Mouse (Mus musculus) cortical plate, adult 2 months (tissue): ENCODE results near the gene Zfp423. TPM values are rescaled to one million over a fixed set of nuclear protein-coding genes. Genes with fewer than 3 reads are reported as not detected.

Source experiments
- H3K27ac ChIP-seq: fragments of 200-500 bp; 2 replicates; pipeline ENCODE4 v1.5.1; 2012; ENCODE audit warnings: low read length, control low read depth, inconsistent platforms; ENCODE audit not compliant: insufficient read depth
- H3K4me1 ChIP-seq: fragments of 200-500 bp; 2 replicates; pipeline ENCODE4 v1.6.1; 2011; ENCODE audit warnings: low read length; ENCODE audit not compliant: control insufficient read depth, insufficient read depth
- H3K4me3 ChIP-seq: fragments of 200-500 bp; 2 replicates; pipeline ENCODE4 v1.5.1; 2011; ENCODE audit warnings: mild to moderate bottlenecking, low read length, control low read depth; ENCODE audit not compliant: insufficient read depth
- CTCF ChIP-seq: fragments of 200-500 bp; IDR thresholded peaks from 2 replicates; pipeline ENCODE4 v1.5.1; 2011; ENCODE audit warnings: mild to moderate bottlenecking, control low read depth, low read length; ENCODE audit not compliant: insufficient read depth; ENCODE audit errors: extremely low read depth
- POLR2A ChIP-seq: fragments of 200-500 bp; IDR thresholded peaks from 2 replicates; pipeline ENCODE4 v1.6.1; 2011; ENCODE audit warnings: mild to moderate bottlenecking, low read length, control low read depth; ENCODE audit not compliant: insufficient read depth; ENCODE audit errors: extremely low read depth
- polyA plus RNA-seq: library from polyadenylated mRNA; depleted of rRNA; stranded (reverse); fragments of >200 nt; gene quantifications from 2 replicates; pipeline ENCODE4 v1.2.3, GENCODE M21; 2012; rRNA removed

The Zfp423 gene
- polyA plus RNA-seq, 1 experiment: 15.1 TPM

DNA sequence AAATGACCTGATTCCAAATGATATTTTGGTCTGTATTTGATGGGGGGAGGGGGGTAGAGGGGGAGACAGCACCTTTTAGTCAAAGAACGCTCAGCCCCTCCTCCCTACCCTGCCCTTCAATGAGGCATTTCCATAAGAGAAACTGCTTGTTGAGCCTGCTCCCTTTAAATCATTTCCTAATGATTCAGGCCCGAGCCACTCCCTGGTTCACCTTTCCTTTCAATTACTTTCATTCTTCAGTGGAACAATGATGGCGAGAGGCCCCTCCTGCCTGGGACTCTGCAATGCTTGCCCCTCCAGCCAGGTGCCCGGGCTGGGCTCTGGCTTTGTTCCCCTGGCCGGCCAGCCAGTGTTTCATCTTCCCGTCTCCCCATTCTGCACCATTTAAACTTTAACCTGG is 329.7 kb downstream of the Zfp423 start:
- Histone ChIP-seq H3K27ac (no peak overlapping the region), H3K4me1 (no peaks in the 10 kb centered on the region), H3K4me3 (no peak overlapping the region)
- TF ChIP-seq CTCF (no peak), POLR2A (no peak)

DNA sequence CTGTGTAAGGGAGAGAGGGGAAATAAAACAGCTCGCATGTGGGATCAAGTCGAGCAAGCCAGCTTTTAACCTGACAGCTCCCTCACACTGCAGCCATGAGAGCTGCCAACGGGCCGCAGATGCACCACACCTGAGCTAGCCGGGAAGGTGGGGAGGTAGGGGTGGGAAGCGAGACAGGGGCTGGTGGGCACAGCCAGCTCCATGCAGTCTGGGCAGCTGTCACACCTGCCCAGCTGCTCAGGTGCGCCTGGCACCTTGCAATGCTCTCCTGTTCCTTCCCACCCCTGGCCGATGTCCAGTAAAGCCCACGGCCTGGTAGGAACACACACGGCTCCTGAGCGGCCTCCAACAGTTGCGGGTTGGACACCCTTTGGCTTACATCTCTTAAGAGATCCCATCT is 338.2 kb downstream of the Zfp423 start:
- Histone ChIP-seq H3K4me1 (no peaks in the 10 kb centered on the region), H3K27ac (no peak overlapping the region), H3K4me3 (no peak overlapping the region)
- TF ChIP-seq CTCF: no peak
- no peak for TF ChIP-seq POLR2A

DNA sequence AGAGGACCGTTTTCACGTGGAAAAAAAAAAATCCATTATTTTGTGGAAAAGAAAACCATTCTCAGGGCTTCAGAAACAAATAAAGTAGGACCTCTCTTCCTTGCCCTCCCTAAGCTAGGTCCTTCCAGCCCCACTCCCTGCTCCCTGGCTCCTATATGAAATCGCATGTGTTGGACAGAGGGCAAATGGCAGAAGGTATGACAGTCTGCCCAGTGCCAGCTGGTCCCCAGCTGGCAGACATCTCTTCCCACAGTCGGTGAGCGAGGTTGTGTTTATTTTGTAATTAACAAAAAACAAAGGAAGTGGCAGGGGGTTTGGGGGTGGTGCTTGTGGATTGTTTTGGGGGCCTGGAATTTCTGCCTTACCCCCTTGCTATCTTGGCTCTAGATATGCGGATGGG is 339.2 kb downstream of the Zfp423 start:
- Histone ChIP-seq H3K4me3 (no peak overlapping the region), H3K27ac (no peak overlapping the region)
- TF ChIP-seq CTCF (no peak), POLR2A (no peak)

DNA sequence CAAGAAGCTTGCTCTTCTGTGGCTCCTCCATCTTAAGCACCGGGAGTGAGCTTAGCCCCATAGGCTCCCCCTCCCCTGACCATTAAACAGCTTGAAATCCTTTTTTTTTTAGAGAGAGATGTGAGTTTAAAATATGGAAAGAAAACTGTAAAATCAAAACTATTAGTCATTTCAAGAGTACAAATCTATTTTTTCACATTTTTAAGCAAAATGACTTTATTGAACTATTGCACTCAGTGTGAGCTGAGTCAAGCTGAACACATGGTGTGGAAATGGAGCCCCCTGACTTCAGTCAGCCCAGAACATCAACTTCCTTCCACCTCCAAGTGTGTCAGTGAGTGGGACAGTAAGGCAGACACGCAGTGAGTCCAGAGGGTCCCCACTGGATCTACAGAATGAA is 339.9 kb downstream of the Zfp423 start:
- no peak for TF ChIP-seq CTCF
- no peak for TF ChIP-seq POLR2A
- H3K4me1 ChIP-seq: no peaks in the 10 kb centered on the region
- H3K27ac ChIP-seq: no peak overlapping the region
- H3K4me3 ChIP-seq: no peak overlapping the region

More for the DNA sequence above, 339.2 kb downstream of the Zfp423 start:
- no peaks in the 10 kb centered on the region for H3K4me1 ChIP-seq

DNA sequence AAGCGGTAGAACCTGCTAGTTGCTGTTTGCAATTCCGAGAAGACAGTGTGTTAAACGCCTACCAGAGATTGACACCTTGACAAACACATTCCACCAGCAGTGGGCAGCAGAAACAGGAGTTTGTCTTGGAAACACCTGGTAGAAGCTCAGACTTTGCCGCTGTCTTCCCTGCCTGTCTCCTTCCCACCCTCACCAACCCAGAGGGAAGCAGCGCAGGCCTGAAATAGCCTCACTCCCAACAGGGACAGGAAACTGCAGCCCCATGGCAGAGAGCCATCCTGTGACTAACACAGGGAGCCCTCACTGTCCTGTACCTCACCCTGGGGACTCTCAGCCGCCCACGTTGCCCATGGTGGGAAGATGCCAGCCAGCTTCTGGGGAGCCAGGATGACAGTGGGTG is 340.3 kb downstream of the Zfp423 start:
- Histone ChIP-seq H3K4me1 (no peaks in the 10 kb centered on the region), H3K4me3 (no peak overlapping the region), H3K27ac (no peak overlapping the region)
- TF ChIP-seq CTCF (0 out of 2 replicates have a peak, but pooled peaks have one; percentile 12), POLR2A (no peak)

DNA sequence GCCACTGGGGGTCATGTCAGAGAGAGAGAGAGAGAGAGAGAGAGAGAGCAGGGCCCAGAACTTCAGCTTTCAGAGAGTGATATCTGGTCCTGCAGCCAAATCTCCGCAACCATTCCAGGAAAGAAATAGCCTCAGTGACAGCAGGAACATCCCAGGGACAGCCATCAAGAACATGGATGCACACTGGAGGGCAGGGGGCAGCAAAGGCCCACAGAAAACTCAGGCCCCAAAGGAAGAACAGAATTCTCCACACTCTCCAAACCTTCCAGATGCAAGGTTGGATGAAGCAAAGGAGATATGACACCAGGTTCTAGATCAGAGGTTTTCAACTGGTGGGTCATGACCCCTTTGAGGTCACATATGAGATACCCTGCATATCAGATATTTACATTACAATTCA is 345.7 kb downstream of the Zfp423 start:
- Histone ChIP-seq H3K4me3 (no peak overlapping the region), H3K27ac (no peak overlapping the region), H3K4me1 (no peaks in the 10 kb centered on the region)
- no peak for TF ChIP-seq CTCF
- TF ChIP-seq POLR2A: no peak

Other genes with a start within 250 kb of the Zfp423 start
- gene Cnep1r1, start 159.2 kb upstream of the Zfp423 start, polyA plus RNA-seq: 43.1 and 45.5 TPM in 2 replicates
- gene Heatr3, start 178.3 kb upstream of the Zfp423 start, polyA plus RNA-seq: 38.5 and 40.7 TPM in 2 replicates
- gene Tent4b, start 239.6 kb upstream of the Zfp423 start, polyA plus RNA-seq: 26.4 and 26.7 TPM in 2 replicates